Mouse (Mus musculus) heart, postnatal 0 days (tissue): ENCODE data around the gene 2900026A02Rik. TPM values are rescaled to one million over a fixed set of nuclear protein-coding genes. Genes with fewer than 3 reads are reported as not detected.
"Not testable (repeated sequence)": the region's sequence is repeated elsewhere in the genome, so short reads cannot be mapped to it uniquely, and the experiment has no call there.

Experiments
- ATAC-seq: fragments of 200-750 bp; cut with Nextera tagmentation; 2 replicates; pipeline ENCODE4 v1.8.0; 2017; ENCODE audit warnings: low read depth, moderate number of reproducible peaks, moderate library complexity; ENCODE audit not compliant: insufficient read depth
- DNase-seq: peaks from one replicate; pipeline ENCODE4 v3.0.0-alpha.2; 2016; ENCODE audit warnings: low spot score
- H3K27ac ChIP-seq: fragments of 300-500 bp; sonication (generic); 2 replicates; pipeline ENCODE4 v1.5.1; 2014; ENCODE audit warnings: low read depth, mild to moderate bottlenecking
- H3K27me3 ChIP-seq: fragments of 300-500 bp; sonication (generic); 2 replicates; pipeline ENCODE4 v1.6.1; 2014; ENCODE audit warnings: low read length, mixed read lengths; ENCODE audit not compliant: control insufficient read depth, insufficient read depth
- H3K36me3 ChIP-seq: fragments of 300-500 bp; sonication (generic); replicated peaks from 2 replicates; pipeline ENCODE4 v1.6.1; 2014; ENCODE audit warnings: low read length, mixed read lengths; ENCODE audit not compliant: control insufficient read depth, insufficient read depth
- H3K4me1 ChIP-seq: fragments of 300-500 bp; sonication (generic); 2 replicates; pipeline ENCODE4 v1.6.1; 2014; ENCODE audit warnings: antibody characterized with exemption; ENCODE audit not compliant: control insufficient read depth, insufficient read depth
- H3K4me2 ChIP-seq: fragments of 300-500 bp; sonication (generic); 2 replicates; pipeline ENCODE4 v1.6.1; 2014; ENCODE audit warnings: low read depth, mild to moderate bottlenecking, low read length, moderate library complexity
- H3K4me3 ChIP-seq: fragments of 300-500 bp; sonication (generic); 2 replicates; pipeline ENCODE4 v1.5.1; 2014; ENCODE audit warnings: low read depth, low read length
- H3K9ac ChIP-seq: fragments of 300-500 bp; sonication (generic); replicated peaks from 2 replicates; pipeline ENCODE4 v1.6.1; 2014; ENCODE audit warnings: low read depth, low read length, mixed read lengths
- H3K9me3 ChIP-seq: fragments of 300-500 bp; sonication (generic); replicated peaks from 2 replicates; pipeline ENCODE4 v1.6.1; 2016; ENCODE audit warnings: low read length; ENCODE audit not compliant: control insufficient read depth
- CTCF ChIP-seq: IDR thresholded peaks from 2 replicates; pipeline ENCODE4 v1.5.1; 2016; ENCODE audit warnings: antibody characterized with exemption, control low read depth, low read depth
- EP300 ChIP-seq: IDR thresholded peaks from 2 replicates; pipeline ENCODE4 v1.6.1; 2016; ENCODE audit warnings: antibody characterized with exemption, low read depth
- WGBS: fragments of 180-500 bp; shearing (Covaris S2); extraction: QIAGEN DNeasy Blood & Tissue Kit; methylation state at CpG from one replicate; pipeline ENCODE4 v1.1.7; 2014; 5-methylcytosine and 5-hydroxymethylcytosine counted together
- polyA plus RNA-seq: library from polyadenylated mRNA; unstranded; fragments of >200 nt; fragmentation: Nextera tagmentation; extraction: Ambion mirVana; gene quantifications from 2 replicates; pipeline ENCODE4 v1.2.1, GENCODE M21; 2015
- total RNA-seq: library from RNA; depleted of rRNA; stranded (reverse); fragments of >200 nt; gene quantifications from 2 replicates; pipeline ENCODE4 v1.2.3, GENCODE M21; 2014; ENCODE audit warnings: low replicate concordance

The 2900026A02Rik gene
- total and polyA plus RNA-seq, 2 experiments from 2014 or later = 10.2 to 18.9 TPM

- Histone ChIP-seq H3K27me3 (no peaks in the 10 kb centered on the region), H3K4me3 (no peak overlapping the region), H3K9ac (no peak overlapping the region), H3K27ac (peak overlapping the region; percentile 70), H3K9me3 (no peaks in the 10 kb centered on the region), H3K4me1 (peaks cover 66% of the 10 kb centered on the region), H3K4me2 (0 out of 2 replicates have a peak overlapping the region, but pooled peaks have one; percentile 14), H3K36me3 (0 out of 2 replicates have a peak, but pooled peaks cover 6% of the 10 kb centered on the region)
- ATAC-seq (no peak), DNase-seq (peak; percentile 43)
- 8% methylated on average over 4 of the region's 4 CpGs for WGBS
- no peak for TF ChIP-seq EP300
- TF ChIP-seq CTCF = no peak
Observed at GRCm38 (mm10) chr5:113111336-113111735, 109.7 kb downstream of the 2900026A02Rik start.

GRCm38 (mm10) chr5:113110929-113111328 is 110.1 kb downstream of the 2900026A02Rik start:
- Histone ChIP-seq H3K27ac (peak overlapping the region; percentile 70), H3K9ac (no peak overlapping the region), H3K4me2 (no peak overlapping the region), H3K9me3 (no peaks in the 10 kb centered on the region), H3K4me1 (peaks cover 66% of the 10 kb centered on the region), H3K36me3 (0 out of 2 replicates have a peak, but pooled peaks cover 6% of the 10 kb centered on the region), H3K4me3 (no peak overlapping the region), H3K27me3 (no peaks in the 10 kb centered on the region)
- TF ChIP-seq EP300 (no peak), CTCF (no peak)
- 17% methylated on average over 1 of the region's 1 CpGs for WGBS
- ATAC-seq = no peak
- peak; percentile 49 for DNase-seq

GRCm38 (mm10) chr5:113109651-113110050 is 111.4 kb downstream of the 2900026A02Rik start:
- peaks cover 56% of the 10 kb centered on the region for H3K4me1 ChIP-seq
- H3K9ac ChIP-seq, H3K9me3 ChIP-seq, H3K4me3 ChIP-seq, H3K27me3 ChIP-seq, H3K27ac ChIP-seq, DNase-seq, H3K36me3 ChIP-seq, ATAC-seq, H3K4me2 ChIP-seq: not testable (repeated sequence)
- TF ChIP-seq CTCF = peak; percentile 55
- WGBS = 92% methylated on average over 2 of the region's 2 CpGs

- Histone ChIP-seq H3K4me2 (no peak overlapping the region), H3K27ac (peak overlapping the region; percentile 71), H3K4me3 (no peak overlapping the region), H3K36me3 (no peaks in the 10 kb centered on the region), H3K27me3 (no peaks in the 10 kb centered on the region), H3K9ac (0 out of 2 replicates have a peak overlapping the region, but pooled peaks have one; percentile 10), H3K4me1 (peaks cover 43% of the 10 kb centered on the region), H3K9me3 (no peaks in the 10 kb centered on the region)
- WGBS = 33% methylated on average over 11 of the region's 11 CpGs
- DNase-seq (no peak), ATAC-seq (no peak)
- no peak for TF ChIP-seq EP300
- TF ChIP-seq CTCF = no peak
Observed at GRCm38 (mm10) chr5:113108165-113108764, 112.8 kb downstream of the 2900026A02Rik start.

GRCm38 (mm10) chr5:113107709-113108108 is 113.3 kb downstream of the 2900026A02Rik start:
- no peaks in the 10 kb centered on the region for H3K27me3 ChIP-seq
- H3K27ac ChIP-seq = peak overlapping the region; percentile 71
- no peaks in the 10 kb centered on the region for H3K9me3 ChIP-seq
- no peak overlapping the region for H3K9ac ChIP-seq
- H3K4me2 ChIP-seq = no peak overlapping the region
- H3K4me1 ChIP-seq = peaks cover 38% of the 10 kb centered on the region
- 25% methylated on average over 3 of the region's 3 CpGs for WGBS
- no peak for TF ChIP-seq EP300
- TF ChIP-seq CTCF = no peak
- DNase-seq (peak; percentile 68), ATAC-seq (peak; percentile 59)
- H3K36me3 ChIP-seq = no peaks in the 10 kb centered on the region
- H3K4me3 ChIP-seq = no peak overlapping the region

- no peak overlapping the region for H3K27ac ChIP-seq
- H3K4me3 ChIP-seq = no peak overlapping the region
- TF ChIP-seq CTCF = no peak
- TF ChIP-seq EP300 = no peak
- no peak for ATAC-seq
- no peaks in the 10 kb centered on the region for H3K27me3 ChIP-seq
- whole genome bisulfite sequencing = 61% methylated on average over 7 of the region's 7 CpGs
- H3K9ac ChIP-seq = no peak overlapping the region
- DNase-seq = no peak
- H3K4me2 ChIP-seq = no peak overlapping the region
- H3K9me3 ChIP-seq = no peaks in the 10 kb centered on the region
- no peaks in the 10 kb centered on the region for H3K36me3 ChIP-seq
- H3K4me1 ChIP-seq = peaks cover 35% of the 10 kb centered on the region
Observed at GRCm38 (mm10) chr5:113106594-113106993, 114.4 kb downstream of the 2900026A02Rik start.
